Mouse (Mus musculus) stomach, embryonic 16.5 days (tissue): ENCODE results near the gene Scube3. TPM values are rescaled to one million over a fixed set of nuclear protein-coding genes. Genes with fewer than 3 reads are reported as not detected.

ENCODE experiments used
- ATAC-seq: fragments of 200-750 bp; cut with Nextera tagmentation; 2 replicates; pipeline ENCODE4 v1.8.0; 2017; ENCODE audit warnings: moderate number of reproducible peaks, moderate TSS enrichment; ENCODE audit not compliant: insufficient read depth, low FRiP score
- H3K27ac ChIP-seq: fragments of 300-500 bp; sonication (generic); 2 replicates; pipeline ENCODE4 v1.5.1; 2014; ENCODE audit warnings: low read length
- H3K27me3 ChIP-seq: fragments of 300-500 bp; sonication (generic); 2 replicates; pipeline ENCODE4 v1.6.1; 2014; ENCODE audit warnings: low read length, control low read depth, mixed read lengths; ENCODE audit not compliant: control insufficient read depth, insufficient read depth
- H3K36me3 ChIP-seq: fragments of 300-500 bp; sonication (generic); 2 replicates; pipeline ENCODE4 v1.6.1; 2014; ENCODE audit warnings: low read length; ENCODE audit not compliant: control insufficient read depth, insufficient read depth
- H3K4me1 ChIP-seq: fragments of 300-500 bp; sonication (generic); 2 replicates; pipeline ENCODE4 v1.6.1; 2014; ENCODE audit warnings: low read length, control low read depth, mixed read lengths; ENCODE audit not compliant: control insufficient read depth, insufficient read depth
- H3K4me2 ChIP-seq: fragments of 300-500 bp; sonication (generic); 2 replicates; pipeline ENCODE4 v1.6.1; 2014; ENCODE audit warnings: low read depth, low read length, mixed read lengths
- H3K4me3 ChIP-seq: fragments of 300-500 bp; sonication (generic); replicated peaks from 2 replicates; pipeline ENCODE4 v1.5.1; 2014; ENCODE audit warnings: mild to moderate bottlenecking, low read length
- H3K9ac ChIP-seq: fragments of 300-500 bp; sonication (generic); 2 replicates; pipeline ENCODE4 v1.6.1; 2014; ENCODE audit warnings: low read length
- H3K9me3 ChIP-seq: fragments of 300-500 bp; sonication (generic); replicated peaks from 2 replicates; pipeline ENCODE4 v1.6.1; 2016; ENCODE audit warnings: low read length, control low read depth; ENCODE audit not compliant: control insufficient read depth
- WGBS: fragments of 180-500 bp; shearing (Covaris S2); extraction: QIAGEN DNeasy Blood & Tissue Kit; methylation state at CpG from one replicate; pipeline ENCODE4 v1.1.7; 2014; 5-methylcytosine and 5-hydroxymethylcytosine counted together
- polyA plus RNA-seq: library from polyadenylated mRNA; unstranded; fragments of >200 nt; fragmentation: Nextera tagmentation; extraction: Ambion mirVana; gene quantifications from 2 replicates; pipeline ENCODE4 v1.2.1, GENCODE M21; 2015

Gene Scube3
- polyA plus RNA-seq, 1 experiment from 2014 or later, result 1.3 TPM

- no peaks in the 10 kb centered on the region for H3K9me3 ChIP-seq
- no peaks in the 10 kb centered on the region for H3K27me3 ChIP-seq
- no peak for ATAC-seq
- H3K36me3 ChIP-seq, result no peaks in the 10 kb centered on the region
- whole genome bisulfite sequencing, result 69% methylated on average over 15 of the region's 15 CpGs
- no peak overlapping the region for H3K4me2 ChIP-seq
- H3K27ac ChIP-seq, result peak overlapping the region; percentile 26; the same call in 1 of the 2 replicates
- no peak overlapping the region for H3K4me3 ChIP-seq
- peaks cover 27% of the 10 kb centered on the region for H3K4me1 ChIP-seq
- H3K9ac ChIP-seq, result no peak overlapping the region
These were observed 39.0 kb downstream of the Scube3 start for GRCm38 (mm10) chr17:28180783-28181544.

GRCm38 (mm10) chr17:28184971-28185638, 43.2 kb downstream of the Scube3 start:
- no peaks in the 10 kb centered on the region for H3K9me3 ChIP-seq
- no peak overlapping the region for H3K4me3 ChIP-seq
- H3K4me1 ChIP-seq, result peaks cover 15% of the 10 kb centered on the region
- 67% methylated on average over 7 of the region's 7 CpGs for WGBS
- no peak overlapping the region for H3K27ac ChIP-seq
- H3K4me2 ChIP-seq, result no peak overlapping the region
- ATAC-seq, result no peak
- H3K9ac ChIP-seq, result no peak overlapping the region
- H3K27me3 ChIP-seq, result no peaks in the 10 kb centered on the region
- H3K36me3 ChIP-seq, result no peaks in the 10 kb centered on the region

GRCm38 (mm10) chr17:28188313-28188712, 46.4 kb downstream of the Scube3 start:
- H3K36me3 ChIP-seq, result 0 out of 2 replicates have a peak, but pooled peaks cover 3% of the 10 kb centered on the region
- no peak overlapping the region for H3K9ac ChIP-seq
- no peaks in the 10 kb centered on the region for H3K27me3 ChIP-seq
- no peak overlapping the region for H3K4me3 ChIP-seq
- no peak for ATAC-seq
- H3K9me3 ChIP-seq, result no peaks in the 10 kb centered on the region
- H3K27ac ChIP-seq, result no peak overlapping the region
- no peaks in the 10 kb centered on the region for H3K4me1 ChIP-seq
- 85% methylated on average over 5 of the region's 5 CpGs for WGBS
- H3K4me2 ChIP-seq, result no peak overlapping the region

GRCm38 (mm10) chr17:28192754-28193153, 50.8 kb downstream of the Scube3 start:
- no peaks in the 10 kb centered on the region for H3K4me1 ChIP-seq
- peaks cover 4% of the 10 kb centered on the region; the same call in 1 of the 2 replicates for H3K36me3 ChIP-seq
- no peak overlapping the region for H3K9ac ChIP-seq
- no peaks in the 10 kb centered on the region for H3K27me3 ChIP-seq
- no peak overlapping the region for H3K27ac ChIP-seq
- H3K9me3 ChIP-seq, result no peaks in the 10 kb centered on the region
- no peak overlapping the region for H3K4me3 ChIP-seq
- ATAC-seq, result no peak
- 54% methylated on average over 1 of the region's 1 CpGs for WGBS
- no peak overlapping the region for H3K4me2 ChIP-seq

GRCm38 (mm10) chr17:28193559-28193958, 51.6 kb downstream of the Scube3 start:
- no peaks in the 10 kb centered on the region for H3K27me3 ChIP-seq

GRCm38 (mm10) chr17:28195033-28195432, 53.1 kb downstream of the Scube3 start:
- Histone ChIP-seq H3K9me3 (no peaks in the 10 kb centered on the region), H3K27ac (no peak overlapping the region), H3K4me2 (no peak overlapping the region), H3K36me3 (peaks cover 15% of the 10 kb centered on the region), H3K4me1 (no peaks in the 10 kb centered on the region), H3K4me3 (no peak overlapping the region), H3K27me3 (no peaks in the 10 kb centered on the region), H3K9ac (no peak overlapping the region)
- WGBS, result 90% methylated on average over 10 of the region's 10 CpGs
- ATAC-seq, result no peak

More at GRCm38 (mm10) chr17:28193559-28193958, 51.6 kb downstream of the Scube3 start:
- no peak for ATAC-seq
- Histone ChIP-seq H3K36me3 (peaks cover 12% of the 10 kb centered on the region), H3K9ac (no peak overlapping the region), H3K27ac (no peak overlapping the region), H3K4me3 (no peak overlapping the region), H3K4me1 (no peaks in the 10 kb centered on the region), H3K4me2 (no peak overlapping the region), H3K9me3 (no peaks in the 10 kb centered on the region)
- 84% methylated on average over 3 of the region's 3 CpGs for WGBS

GRCm38 (mm10) chr17:28197646-28198045, 55.7 kb downstream of the Scube3 start:
- Histone ChIP-seq H3K27me3 (no peaks in the 10 kb centered on the region), H3K4me1 (no peaks in the 10 kb centered on the region), H3K9me3 (no peaks in the 10 kb centered on the region), H3K9ac (no peak overlapping the region), H3K36me3 (peaks cover 17% of the 10 kb centered on the region), H3K4me3 (no peak overlapping the region), H3K27ac (no peak overlapping the region), H3K4me2 (no peak overlapping the region)
- 56% methylated on average over 18 of the region's 18 CpGs for WGBS
- no peak for ATAC-seq

- H3K36me3 ChIP-seq, result peaks cover 20% of the 10 kb centered on the region
- no peak overlapping the region for H3K27ac ChIP-seq
- H3K9me3 ChIP-seq, result no peaks in the 10 kb centered on the region
- no peak overlapping the region for H3K4me3 ChIP-seq
- H3K9ac ChIP-seq, result no peak overlapping the region
- H3K27me3 ChIP-seq, result no peaks in the 10 kb centered on the region
- peaks cover under 1% of the 10 kb centered on the region; the same call in 1 of the 2 replicates for H3K4me1 ChIP-seq
- no peak overlapping the region for H3K4me2 ChIP-seq
- WGBS, result 78% methylated on average over 14 of the region's 14 CpGs
- no peak for ATAC-seq
These were observed 60.0 kb downstream of the Scube3 start for GRCm38 (mm10) chr17:28201982-28202381.

GRCm38 (mm10) chr17:28204052-28204720, 62.2 kb downstream of the Scube3 start:
- H3K36me3 ChIP-seq, result peaks cover 11% of the 10 kb centered on the region
- ATAC-seq, result no peak
- H3K27ac ChIP-seq, result no peak overlapping the region
- 40% methylated on average over 14 of the region's 14 CpGs for WGBS
- H3K4me1 ChIP-seq, result peaks cover 11% of the 10 kb centered on the region
- no peaks in the 10 kb centered on the region for H3K9me3 ChIP-seq
- no peak overlapping the region for H3K9ac ChIP-seq
- H3K27me3 ChIP-seq, result no peaks in the 10 kb centered on the region
- no peak overlapping the region for H3K4me2 ChIP-seq
- H3K4me3 ChIP-seq, result no peak overlapping the region
